In genomic region chr12:41416635-41417034, GRCm38 (mm10) we compare ENCODE assay signal across 10 mouse cellular contexts.
"Had no signal": no experiment of that assay in that cellular context is flagged by ENCODE, and none has a peak within 500 bp of the region (broad histone marks: within the 10 kb centered on the region; RNA-seq: fewer than 3 reads in every experiment).

No protein-coding gene starts in this region.

- H3K4me1 ChIP-seq: hindbrain, embryonic 15.5 days; kidney, embryonic 15.5 days; limb, embryonic 15.5 days; midbrain, embryonic 13.5 days had no signal

- H3K4me3 ChIP-seq: hindbrain, embryonic 15.5 days; kidney, embryonic 15.5 days; limb, embryonic 15.5 days; midbrain, embryonic 13.5 days had no signal

- DNase-seq: kidney, adult 2 months; kidney, postnatal 25 days; layer of hippocampus, adult 9-11 months; layer of hippocampus, postnatal 36 days; right cerebral cortex, postnatal 14 days; thymus, postnatal 4 days had no signal

- H3K9ac ChIP-seq: hindbrain, embryonic 15.5 days; kidney, embryonic 15.5 days; limb, embryonic 15.5 days; midbrain, embryonic 13.5 days had no signal

- H3K36me3 ChIP-seq: hindbrain, embryonic 15.5 days; kidney, embryonic 15.5 days; limb, embryonic 15.5 days; midbrain, embryonic 13.5 days had no signal

- H3K27ac ChIP-seq: hindbrain, embryonic 15.5 days; kidney, embryonic 15.5 days; limb, embryonic 15.5 days; midbrain, embryonic 13.5 days had no signal

- H3K27me3 ChIP-seq: hindbrain, embryonic 15.5 days; kidney, embryonic 15.5 days; limb, embryonic 15.5 days; midbrain, embryonic 13.5 days had no signal

- H3K4me2 ChIP-seq: hindbrain, embryonic 15.5 days; kidney, embryonic 15.5 days; limb, embryonic 15.5 days; midbrain, embryonic 13.5 days had no signal

- H3K9me3 ChIP-seq: hindbrain, embryonic 15.5 days; kidney, embryonic 15.5 days; limb, embryonic 15.5 days; midbrain, embryonic 13.5 days had no signal
